Mouse (Mus musculus) effector memory CD4-positive, alpha-beta T cell, adult 5 months (primary cell): ENCODE data around the gene Uox. TPM values are rescaled to one million over a fixed set of nuclear protein-coding genes. Genes with fewer than 3 reads are reported as not detected.

ENCODE experiments used
- polyA plus RNA-seq: library from polyadenylated mRNA; unstranded; fragments of 100-300 nt; shearing (Covaris generic); gene quantifications from one replicate; pipeline ENCODE4 v1.2.1, GENCODE M21; 2017

Uox gene
- not detected for polyA plus RNA-seq

DNA sequence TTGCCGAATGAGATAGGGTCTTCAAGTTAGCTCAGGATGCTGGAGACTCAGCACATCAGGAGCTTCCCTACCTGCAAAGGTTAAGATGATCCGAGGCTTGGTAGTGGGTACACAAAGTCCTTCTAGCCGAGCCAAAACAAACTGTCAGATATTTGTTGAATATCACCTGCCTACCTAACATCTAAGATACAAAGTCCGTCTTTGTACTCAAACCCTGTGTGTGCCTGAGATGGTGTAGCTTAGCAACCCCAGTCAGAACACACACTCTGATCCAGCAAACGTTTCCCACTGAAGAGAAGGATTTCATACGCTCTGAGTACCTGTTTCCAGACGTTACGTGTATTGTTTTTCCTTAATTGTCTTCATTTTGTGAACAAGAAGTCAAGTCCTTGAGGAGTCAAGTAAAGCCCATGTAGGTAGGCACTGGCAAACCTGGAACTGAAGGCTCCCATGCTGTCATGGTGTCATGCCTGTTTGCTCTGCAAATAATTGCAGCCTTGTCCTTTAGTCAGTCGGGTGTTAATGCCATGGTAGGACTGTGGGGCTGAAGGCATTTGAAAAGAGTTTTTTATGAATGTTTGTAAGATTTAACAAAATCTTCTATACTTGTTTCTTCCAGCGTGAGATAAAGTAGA is at the start of gene Uox:
Uox (plus strand) TSS at position 279 of the 635 bp plus-strand sequence.

DNA sequence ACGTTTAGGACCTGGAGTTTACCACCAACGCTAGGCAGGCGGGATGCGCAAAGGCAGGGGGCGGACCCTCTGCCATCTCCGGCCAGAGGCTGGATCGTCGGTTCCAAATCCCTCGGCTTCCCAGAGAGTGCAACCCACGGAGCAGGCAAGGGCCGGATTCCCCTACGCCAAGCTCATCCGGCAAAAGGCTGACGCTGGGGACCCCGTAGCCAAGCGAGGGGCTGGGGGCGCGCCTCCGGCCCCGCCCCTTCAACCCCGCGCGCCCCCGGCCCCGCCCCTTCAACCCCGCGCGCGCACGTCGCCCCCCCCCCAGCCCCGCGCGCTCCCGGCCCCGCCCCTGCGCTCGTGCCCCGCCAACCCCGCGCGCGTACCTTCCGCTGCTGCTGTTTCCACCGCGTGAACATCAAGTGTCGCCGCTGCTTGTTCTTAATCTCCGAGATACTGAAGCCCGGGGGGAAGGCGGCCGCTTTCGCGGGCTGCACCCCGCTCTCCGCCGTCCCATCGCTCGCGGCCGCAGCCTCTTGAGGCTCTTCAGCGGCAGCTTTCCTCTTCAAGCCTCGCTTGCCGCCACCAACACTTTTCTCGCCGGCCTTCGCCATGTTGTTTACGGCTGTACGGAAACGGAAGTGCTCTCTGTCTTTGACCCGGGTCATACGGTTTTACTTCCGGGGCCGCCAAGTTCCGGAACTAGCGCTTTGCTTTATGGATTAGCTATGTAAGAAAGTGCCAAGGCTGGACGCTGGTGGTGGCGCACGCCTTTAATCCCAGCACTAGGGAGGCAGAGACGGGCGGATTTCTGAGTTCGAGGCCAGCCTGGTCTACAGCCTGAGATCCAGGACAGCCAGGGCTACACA is 49.2 kb upstream of the Uox start, which contains the start of gene Rpf1:
Rpf1 (minus strand) TSS at position 632 of the 854 bp plus-strand sequence.

DNA sequence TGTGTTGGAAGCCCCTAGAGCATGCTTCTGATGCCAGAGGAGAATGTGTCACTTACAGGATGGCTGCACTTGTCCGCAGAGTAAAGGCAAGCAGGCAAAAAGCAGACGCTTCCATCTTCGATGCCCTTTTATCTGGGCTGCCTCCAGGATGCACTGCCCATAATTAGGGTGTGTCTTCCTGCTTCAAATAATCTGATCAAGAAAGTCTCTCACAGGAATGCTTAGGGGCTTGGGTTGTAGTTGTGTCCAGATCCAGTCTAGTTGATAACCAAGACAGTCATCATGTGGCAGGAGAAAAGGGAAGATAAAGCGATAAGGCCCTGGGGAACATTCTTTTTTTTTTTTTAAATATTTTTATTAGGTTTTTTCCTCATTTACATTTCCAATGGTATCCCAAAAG is 45.3 kb downstream of the Uox start, which contains the start of gene Dnase2b:
Dnase2b (minus strand) TSS at position 101 of the 400 bp plus-strand sequence.

DNA sequence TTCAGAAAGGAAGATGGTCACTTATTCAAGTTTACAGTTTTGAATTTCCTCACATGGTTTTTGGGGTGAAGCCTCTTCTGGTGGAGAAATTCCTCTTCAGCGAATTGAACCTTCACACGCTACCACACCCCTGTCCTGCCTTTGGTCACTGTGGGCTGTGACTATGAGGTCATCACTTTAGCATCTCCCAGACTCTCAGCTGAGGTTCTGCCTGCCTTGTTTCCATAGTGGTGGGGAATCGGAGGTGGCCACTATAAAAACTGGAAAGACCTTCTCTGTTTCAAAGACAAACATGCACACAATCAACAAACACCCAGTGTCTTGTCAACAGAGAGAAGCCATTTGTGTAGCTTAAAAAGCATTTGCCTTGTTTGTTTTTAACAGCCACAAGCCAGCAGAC is 81.0 kb downstream of the Uox start, which contains the start of gene 4930503B20Rik:
4930503B20Rik (minus strand) TSS at position 101 of the 400 bp plus-strand sequence.

Other genes with a start within 250 kb of the Uox start
- gene Ssx2ip, start 165.8 kb upstream of the Uox start, polyA plus RNA-seq, result 6.9 TPM
- 3.1 TPM for gene Ctbs, start 120.6 kb upstream of the Uox start, polyA plus RNA-seq
- 5.1 TPM for gene Spata1, start 70.7 kb upstream of the Uox start, polyA plus RNA-seq
- gene Gng5, start 70.6 kb upstream of the Uox start, polyA plus RNA-seq, result 405 TPM
- gene Rpf1, start 49.0 kb upstream of the Uox start, polyA plus RNA-seq, result 87.1 TPM
- not detected for gene Dnase2b, start 45.2 kb downstream of the Uox start, polyA plus RNA-seq
- not detected for gene 4930503B20Rik, start 80.9 kb downstream of the Uox start, polyA plus RNA-seq
- not detected for gene Samd13, start 115.2 kb downstream of the Uox start, polyA plus RNA-seq
- gene Prkacb, start 242.6 kb downstream of the Uox start, polyA plus RNA-seq, result 138 TPM